Mouse (Mus musculus) left cerebral cortex, adult 18-20 months (tissue): ENCODE results near the gene Pih1d1. TPM values are rescaled to one million over a fixed set of nuclear protein-coding genes. Genes with fewer than 3 reads are reported as not detected.
"Not testable (repeated sequence)": the region's sequence is repeated elsewhere in the genome, so short reads cannot be mapped to it uniquely, and the experiment has no call there.

Source experiments
- DNase-seq, 2 experiments: peaks; one replicate each; pipeline ENCODE4 v3.0.0; 2021 to 2022; ENCODE audit warnings: low spot score in 2 of 2, mixed read lengths in 1 of 2
- total RNA-seq, 2 experiments: library from RNA; stranded (reverse); gene quantifications; 2 replicates each; pipeline ENCODE4 v1.2.3; 2021

The Pih1d1 gene
- total RNA-seq, 2 experiments from 2014 or later = 46.7 to 51.7 TPM

DNA sequence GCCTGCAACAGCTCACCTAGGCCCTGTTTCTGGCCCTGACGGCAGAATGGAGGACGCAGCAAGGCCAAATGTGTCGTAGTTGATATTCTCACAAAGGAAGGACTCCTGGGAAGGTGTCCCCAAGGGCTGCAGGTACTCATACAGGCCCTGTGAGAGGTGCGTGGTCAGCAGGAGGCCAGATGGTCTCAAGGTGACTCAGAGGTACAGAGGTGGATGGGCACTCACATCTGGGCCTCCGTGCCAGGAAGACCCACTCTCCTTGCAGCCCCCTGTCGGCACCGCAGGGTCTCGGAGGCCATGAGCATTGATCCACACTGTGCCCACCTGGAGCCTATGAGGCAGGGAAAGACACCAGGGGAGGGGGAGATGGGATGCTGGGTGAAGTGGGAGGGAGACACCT is 8.6 kb upstream of the Pih1d1 start:
- no peak for DNase-seq

DNA sequence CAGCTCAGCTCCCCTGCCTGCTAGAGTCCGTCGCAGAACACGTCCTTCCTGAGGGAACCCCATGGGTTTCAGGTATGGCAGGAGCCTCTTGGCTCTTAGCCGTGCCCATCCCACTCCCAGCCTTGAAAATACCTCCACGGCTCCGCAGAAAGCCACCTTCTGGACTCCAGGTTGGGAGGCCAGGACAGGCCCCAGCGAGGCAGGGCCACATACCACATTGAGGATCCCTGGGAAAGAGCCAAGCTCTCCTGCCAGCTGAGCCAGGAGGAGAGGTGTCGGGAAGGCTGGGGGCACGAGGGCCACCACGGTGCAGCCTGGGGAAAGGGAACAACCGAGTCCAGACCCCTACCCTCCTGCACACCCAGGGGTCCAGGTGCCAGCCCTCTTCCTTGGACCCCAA is 6.8 kb upstream of the Pih1d1 start:
- no peak for DNase-seq

DNA sequence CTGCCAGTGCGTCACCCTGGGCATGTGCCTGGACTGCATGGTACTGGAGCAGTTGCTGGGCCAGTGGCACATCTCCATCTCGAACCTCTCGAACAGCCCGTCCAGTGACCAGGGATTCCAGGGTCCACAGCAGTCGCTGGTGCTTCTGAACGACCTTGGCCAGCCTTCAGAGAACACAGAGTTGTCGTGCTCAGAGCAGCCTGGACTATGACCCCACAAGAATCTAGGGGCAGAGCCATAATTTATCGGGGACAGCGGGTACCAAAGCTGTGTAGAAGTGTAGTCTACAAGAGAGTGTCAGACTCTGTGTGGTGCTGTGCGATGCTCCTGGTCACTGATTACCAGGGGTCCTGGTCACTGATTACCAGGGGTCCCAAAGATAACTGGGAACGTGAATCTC is 6.2 kb upstream of the Pih1d1 start:
- no peak for DNase-seq

DNA sequence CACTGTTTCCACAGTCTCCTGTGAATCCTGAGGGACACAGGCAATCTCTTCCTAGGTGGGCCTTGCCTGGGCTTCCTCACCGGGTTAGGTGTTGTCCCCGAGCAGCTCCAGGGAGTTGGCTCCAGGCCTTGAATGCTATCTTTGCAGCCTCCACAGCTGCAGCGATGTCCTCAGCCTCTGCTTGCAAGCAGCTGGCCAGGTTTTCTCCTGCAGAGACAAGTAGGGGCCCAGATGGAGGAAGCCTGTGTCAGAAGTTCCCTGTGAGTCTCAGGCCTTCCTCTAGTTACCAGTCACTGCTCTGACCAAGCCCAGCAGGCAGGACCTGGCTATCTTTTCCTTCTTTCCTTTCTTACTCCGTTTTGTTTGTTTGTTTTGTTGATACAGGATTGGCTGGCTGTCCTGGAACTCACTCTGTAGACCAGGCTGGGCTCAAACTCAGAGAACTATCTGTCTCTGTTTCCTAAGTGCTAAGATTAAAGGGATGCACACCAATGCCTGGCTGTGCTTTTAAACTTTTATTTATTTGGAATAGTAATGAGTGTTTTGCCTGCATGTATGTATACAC is 5.5 kb upstream of the Pih1d1 start:
- no peak for DNase-seq

DNA sequence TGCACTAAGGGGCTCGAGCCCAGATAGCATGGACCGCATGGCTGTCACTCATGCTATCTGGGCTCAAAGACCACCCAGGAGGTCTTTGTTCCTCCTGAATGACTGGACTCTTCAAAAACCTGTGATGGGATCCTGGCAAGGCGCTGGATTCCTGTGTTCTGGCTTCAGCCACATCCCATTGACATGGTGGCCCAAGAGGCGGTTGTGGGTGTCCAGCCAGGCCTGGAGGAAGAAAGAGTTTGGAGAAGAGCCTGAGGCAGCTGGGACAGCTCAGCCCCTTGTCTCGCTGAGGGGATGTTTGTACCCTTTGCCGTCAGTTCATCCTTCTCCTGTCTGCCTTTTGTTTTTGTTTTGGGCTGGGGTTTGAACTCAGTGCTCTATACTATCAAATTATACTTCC is 4.6 kb upstream of the Pih1d1 start:
- DNase-seq = no peak

DNA sequence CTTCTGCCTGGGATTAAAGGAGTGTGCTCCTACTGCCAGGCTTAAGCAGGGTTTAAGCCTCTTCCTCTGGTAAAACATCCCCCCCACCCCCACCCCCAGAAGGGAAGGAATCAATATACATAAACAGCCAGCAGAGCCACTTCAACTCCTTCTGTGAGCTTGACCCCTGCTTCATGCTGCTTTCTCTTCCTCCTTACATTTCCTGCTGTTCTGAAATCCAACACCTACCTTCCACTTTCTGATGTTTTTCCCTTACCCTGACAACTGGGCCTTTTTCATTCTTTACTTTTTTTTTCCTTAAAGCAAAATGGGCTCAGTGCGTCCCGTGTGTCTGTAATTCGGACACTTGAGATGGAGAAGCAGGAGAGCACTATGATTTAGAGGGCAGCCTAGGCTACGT is 3.8 kb upstream of the Pih1d1 start:
- no peak for DNase-seq

DNA sequence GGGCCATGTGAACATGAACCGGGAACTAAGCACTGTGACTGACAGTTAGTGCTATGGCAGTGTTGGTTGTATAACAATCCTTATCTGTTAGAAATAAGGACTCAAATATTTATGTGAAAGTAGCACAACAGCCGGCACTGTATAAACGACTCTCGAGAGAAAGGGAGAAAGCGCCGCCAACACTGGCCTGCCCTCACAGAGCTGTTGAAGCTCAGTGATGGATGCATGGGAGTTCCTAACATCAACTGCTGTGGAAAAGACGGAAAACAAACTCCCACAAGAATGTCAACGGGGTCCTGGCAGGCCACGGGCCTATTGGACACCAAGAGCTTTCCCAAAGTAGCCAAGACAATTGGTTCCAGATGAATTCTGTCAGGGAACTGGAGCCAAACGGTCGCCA is 2.8 kb upstream of the Pih1d1 start:
- DNase-seq = no peak

DNA sequence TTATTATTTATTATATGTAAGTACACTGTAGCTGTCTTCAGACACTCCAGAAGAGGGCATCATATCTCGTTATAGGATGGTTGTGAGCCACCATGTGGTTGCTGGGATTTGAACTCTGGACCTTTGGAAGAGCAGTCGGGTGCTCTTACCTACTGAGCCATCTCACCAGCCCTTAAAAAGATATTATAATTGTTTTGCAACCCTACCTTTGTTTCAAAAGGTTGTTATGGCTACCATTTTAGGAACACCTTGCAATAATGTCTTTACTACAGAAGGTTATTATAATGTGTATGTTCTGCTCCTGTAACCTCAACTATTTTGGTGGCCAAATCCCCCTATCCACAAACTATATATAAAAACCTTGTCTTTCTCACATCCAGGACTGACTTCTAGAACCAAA is 1.1 kb upstream of the Pih1d1 start:
- DNase-seq = not testable (repeated sequence)

DNA sequence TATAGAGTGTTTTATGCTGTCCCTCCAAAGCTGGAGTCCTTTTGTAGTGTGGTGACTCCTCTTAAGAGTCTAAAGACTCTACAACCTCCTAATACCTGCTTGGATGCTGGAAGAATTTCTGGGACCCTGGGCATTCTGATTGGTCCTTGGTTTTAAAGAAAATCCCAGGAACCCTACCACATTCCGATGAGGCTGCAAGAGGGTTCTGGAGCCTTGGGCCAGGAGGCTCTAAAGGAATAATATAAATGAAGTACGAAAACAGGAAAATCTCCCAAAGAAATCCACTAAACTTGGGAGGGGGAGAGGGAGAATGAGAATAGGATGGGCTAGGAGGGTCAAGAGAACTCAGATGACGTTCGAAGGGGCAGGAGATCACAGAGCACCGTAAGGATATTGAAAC is 517 bp upstream of the Pih1d1 start:
- DNase-seq = no peak

DNA sequence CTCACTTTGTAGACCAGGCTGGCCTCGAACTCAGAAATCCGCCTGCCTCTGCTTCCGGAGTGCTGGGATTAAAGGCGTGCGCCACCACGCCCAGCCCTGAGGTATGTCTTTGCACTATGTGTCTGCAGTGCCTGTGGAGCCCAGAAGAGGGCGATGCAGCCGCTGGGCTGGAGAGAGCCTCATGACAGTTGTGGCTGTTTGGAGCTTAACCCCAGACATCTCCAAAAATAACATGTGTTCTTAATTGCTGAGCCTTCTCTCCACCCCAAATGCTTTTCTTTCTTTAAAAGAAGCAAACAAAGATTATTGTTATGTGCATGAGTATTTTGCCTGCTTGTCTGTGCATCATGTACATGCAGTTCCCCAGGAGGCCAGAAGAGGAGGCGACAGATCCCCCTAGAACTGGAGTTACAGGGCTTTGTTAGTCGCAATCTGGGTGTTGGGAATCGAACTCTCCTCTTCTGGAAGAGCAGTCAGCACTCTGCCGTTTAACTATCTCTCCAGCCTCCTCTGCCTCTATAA is 951 bp downstream of the Pih1d1 start:
- DNase-seq = no peak

DNA sequence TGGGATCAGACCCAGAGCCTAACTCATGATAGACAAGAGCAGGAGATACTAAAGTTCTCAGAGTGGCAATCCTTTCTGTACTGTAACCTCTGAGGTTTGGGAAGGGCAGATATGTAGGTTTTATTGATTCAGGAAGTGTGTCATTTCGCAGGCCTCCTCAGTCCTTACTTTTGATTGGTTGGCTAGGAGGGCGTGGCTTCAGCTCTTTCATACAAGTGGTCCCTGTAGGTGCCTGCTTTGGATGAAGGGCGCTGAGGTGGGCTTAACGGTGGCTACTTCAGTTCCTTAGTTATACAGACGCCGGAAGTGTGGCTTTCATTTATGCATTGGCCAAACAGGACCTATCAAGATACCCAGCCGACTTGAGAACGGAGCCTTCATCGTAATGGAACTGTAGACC is 1.5 kb downstream of the Pih1d1 start:
- DNase-seq = no peak

DNA sequence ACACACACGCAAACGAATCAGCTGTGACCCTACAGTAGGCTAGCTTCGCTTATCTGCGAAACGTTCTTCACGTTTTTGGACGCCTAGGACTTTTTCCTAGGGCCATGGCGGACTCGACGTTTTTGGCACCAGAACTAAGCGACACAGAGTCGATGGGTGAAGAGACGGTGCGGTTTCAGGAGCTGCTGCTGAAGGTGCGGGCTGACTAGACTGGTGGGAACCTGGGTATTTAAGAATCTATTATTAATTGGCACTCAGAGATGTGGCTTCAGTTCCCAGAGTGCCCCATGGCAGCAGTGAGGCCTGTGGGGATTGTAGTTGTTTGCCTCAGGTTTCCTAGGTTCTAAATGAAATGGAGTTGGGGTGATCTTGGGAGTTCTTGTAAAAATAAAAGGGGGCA is 2.1 kb downstream of the Pih1d1 start:
- no peak for DNase-seq

DNA sequence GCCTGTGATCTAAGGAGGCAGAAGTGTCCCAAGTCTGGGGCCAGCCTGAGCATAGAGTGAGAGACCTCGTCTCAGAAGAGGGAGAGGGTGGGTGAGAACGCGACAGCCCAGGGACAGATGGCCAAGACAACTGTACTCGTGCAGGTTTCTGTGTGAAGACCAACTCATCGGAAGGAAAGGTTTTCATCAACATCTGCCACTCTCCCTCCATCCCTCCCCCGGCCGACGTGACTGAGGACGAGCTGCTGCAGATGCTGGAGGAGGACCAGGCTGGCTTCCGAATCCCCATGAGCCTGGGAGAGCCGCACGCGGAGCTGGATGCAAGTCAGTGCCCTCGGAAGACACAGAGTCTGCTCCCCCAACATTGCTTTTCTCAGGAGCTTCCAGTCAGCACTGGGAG is 3.4 kb downstream of the Pih1d1 start:
- peak in 1 of 2 experiments; percentile 73 for DNase-seq

DNA sequence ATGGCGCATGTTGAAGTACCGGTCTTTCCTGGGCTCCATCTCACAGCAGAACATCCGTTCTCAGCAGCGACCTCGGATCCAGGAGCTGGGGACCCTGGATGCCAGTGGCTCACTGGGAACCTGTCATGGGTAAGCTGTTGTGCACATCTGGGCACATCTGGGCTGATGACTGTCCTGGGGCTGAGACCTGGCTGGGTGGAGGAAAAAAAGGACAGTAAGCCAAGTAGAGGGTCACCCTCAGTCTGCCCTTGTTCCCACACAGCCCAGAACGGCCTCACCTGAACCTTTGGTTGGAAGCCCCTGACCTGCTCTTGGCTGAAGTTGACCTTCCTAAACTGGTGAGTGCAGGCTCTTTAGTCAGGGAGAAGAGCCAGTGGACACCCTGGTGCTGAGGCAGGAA is 4.9 kb downstream of the Pih1d1 start:
- DNase-seq = no peak

DNA sequence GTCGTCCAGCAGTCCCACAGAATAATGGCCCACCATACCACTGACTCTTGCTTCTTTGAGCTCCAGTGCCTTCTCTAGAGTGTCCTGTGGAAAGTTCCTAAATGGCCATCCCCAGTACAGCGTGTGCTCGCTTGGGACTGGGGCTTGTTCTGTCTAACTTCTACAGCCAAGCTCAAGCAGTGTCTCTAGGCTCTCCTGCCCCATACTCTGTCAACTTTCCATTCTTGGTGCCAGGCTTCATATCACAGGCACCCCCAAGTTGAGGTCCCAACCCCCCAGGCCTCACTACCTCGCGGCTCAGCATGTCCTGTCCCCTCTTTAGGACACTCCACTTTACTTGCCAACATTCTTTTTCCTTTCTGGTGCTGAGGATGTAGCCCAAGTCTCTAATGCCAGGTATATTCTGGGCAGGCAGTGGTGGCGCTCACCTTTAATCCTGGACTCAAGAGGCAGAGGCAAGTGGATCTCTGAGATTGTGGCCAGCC is 6.3 kb downstream of the Pih1d1 start:
- no peak for DNase-seq

DNA sequence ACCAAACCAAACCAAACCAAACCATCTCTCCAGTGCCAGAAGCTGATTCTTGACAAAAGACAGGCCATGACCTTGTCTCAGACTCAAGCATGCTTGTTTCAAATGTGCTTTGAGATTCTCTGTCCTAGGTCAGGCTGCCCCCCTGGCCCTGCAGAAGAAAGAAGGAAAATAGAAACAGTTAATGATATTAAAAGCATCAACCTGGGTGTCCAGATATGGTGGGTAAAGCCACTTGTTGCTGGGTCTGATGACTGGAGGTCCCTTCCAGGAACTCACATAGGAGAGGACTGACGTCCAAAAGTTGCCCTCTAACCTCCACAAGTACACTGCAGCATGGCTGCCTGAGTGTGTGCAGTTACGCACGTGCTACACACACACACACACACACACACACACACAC is 6.8 kb downstream of the Pih1d1 start:
- no peak for DNase-seq

DNA sequence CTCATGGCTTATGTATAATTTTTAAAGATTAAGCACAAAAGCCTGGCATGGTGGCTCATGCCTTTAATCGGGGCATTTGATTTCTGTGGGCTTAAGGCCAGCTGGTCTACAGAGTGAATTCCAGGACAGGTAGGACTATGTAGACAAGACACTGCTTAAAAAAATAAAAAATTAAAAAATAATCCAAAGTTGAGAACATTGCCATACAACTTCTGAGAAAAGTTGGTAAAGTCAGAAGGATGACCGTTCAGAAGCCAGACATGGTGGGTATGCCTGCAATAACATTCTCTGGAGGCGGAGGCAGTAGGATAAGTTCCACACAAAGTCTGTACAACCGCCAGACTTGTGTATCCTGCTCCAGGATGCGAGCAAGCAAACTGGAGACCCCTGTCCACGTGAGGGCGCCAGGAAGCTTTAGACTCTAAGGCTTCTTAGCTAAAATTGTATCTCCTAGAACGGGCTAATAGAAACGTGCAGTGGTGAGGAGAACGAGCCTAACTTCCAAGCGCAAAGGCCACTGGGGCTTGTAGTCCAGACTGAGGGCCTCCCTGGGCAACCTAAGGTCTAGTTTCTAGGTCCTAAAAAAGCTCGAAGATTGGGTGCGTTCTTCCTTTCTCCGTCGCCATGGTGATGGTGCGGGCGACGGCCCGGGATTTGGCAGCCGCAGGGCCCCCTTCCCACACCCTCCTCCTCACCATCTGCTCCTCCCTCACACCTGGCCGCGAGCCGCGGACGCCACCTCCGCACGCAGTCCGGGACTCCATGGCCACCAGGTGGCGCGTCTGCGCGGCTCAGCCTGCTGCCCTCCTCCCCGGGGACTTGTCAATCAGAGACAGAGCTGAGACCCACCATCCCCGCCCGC is 7.7 kb downstream of the Pih1d1 start:
- DNase-seq = peak; percentile 97

DNA sequence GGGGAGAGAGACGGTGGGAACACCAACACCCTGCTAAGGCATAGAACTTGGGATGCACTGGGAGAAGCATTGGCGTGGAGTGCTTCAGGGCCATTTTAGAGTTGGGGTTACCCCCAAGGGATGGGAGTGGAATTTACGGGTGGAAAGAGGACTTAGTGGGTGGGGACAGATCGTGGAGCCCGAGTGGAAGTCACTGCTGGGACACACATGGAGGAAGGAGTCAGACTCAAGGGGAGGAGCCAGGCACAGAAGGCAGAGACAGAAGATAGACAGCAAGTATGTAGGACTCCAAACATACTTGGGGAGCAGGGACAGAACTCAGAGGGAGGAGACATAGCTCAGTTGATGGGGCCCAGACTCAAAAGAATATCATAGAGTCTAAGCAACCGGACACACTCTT is 8.4 kb downstream of the Pih1d1 start:
- DNase-seq = peak in 1 of 2 experiments; percentile 36

DNA sequence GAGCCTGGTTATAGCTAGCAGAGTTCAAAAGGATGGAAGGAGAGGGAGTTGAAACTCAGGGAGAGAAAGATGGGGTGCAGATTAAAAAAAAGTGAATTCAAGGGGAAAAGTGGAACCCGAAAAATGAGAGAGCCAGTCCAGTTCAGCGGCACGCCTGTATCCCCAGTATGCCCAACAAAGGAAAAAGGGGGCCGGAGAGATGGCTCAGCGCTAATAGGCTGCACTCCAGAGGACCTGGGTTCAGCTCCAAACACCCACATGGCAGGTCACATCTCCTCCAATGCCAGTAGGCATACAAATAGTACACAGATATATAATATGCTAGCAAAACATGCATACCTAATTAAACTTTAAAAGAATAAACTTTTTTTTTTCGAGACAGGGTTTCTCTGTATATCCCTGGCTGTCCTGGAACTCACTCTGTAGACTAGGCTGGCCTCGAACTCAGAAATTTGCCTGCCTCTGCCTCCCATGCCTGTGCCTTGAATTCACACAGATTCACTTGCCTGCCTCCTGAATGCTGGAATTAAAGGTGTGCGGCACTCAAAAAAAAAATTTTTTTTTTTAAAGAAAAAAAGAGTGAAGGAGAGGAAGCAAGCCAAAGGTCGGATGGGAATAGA is 9.0 kb downstream of the Pih1d1 start:
- DNase-seq = no peak

DNA sequence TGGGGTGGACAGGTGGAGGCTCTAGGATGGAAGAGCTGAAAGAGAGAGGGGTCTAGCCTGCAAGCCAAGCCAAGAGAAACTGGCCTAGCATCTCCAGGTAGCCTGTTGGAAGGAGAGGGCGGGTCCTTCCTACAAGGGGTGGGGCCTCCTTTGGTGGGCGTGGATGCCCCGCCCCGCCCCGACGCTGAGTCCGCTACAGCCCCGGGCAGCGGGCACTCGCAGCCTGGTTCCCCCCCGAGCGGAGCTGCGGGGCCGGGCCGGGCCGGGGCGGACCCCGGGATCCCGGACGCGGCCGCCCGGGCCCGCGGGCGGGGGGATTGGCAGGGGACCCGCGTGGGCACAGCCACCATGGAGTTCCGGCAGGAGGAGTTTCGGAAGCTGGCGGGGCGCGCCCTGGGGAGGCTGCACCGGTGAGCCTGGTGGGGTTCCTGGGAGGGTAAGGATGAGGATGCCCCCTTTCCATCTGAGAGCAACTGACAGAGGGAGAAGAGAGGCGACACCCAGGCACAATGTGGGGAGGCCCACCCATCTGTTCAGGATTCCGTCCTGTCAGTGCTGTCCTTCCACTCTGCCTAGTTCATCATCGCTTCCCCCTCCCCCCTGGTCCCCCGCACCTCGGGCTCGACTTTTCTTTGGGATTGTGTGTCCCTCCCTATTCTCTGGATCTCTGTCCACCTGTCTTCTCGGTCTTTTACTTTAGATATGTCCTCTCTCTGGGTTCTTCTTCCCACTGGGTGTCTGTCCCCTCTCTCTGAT is 9.8 kb downstream of the Pih1d1 start, which contains the start of gene Slc17a7:
Gene Slc17a7, plus strand, starts transcription at position 215 of the 756 bp plus-strand sequence.
- DNase-seq = peak; percentile 50 to 68

DNA sequence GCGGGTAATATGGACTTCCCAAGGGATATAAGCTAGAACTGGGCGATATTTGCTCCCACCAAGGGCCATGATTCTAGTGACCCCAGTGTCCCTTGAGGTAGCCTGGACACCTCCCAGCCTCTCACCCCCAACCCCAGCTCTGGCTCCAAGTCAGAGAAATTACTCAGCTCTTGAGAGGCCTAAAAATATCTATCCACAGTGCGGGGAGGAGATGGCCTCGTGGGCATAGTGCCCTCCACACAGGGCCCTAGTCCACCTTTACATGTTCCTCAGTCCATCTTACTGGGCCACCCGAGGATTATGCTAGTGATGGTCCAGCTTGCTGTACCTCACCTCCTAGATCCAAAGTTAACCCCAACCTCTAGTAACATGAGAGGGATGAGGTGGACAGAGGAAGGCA is 10.7 kb downstream of the Pih1d1 start:
- peak in 1 of 2 experiments; percentile 26 for DNase-seq
